Mouse (Mus musculus) G1E (cell line): ENCODE results near the gene Cnot6.

Experiments
- CTCF ChIP-seq: IDR thresholded peaks from 2 replicates; pipeline ENCODE4 v1.5.1; 2012; ENCODE audit warnings: low read depth, low read length, inconsistent platforms, mixed read lengths
- GATA1 ChIP-seq: IDR thresholded peaks from 2 replicates; pipeline ENCODE4 v1.6.1; 2012; ENCODE audit warnings: borderline replicate concordance, low read length, inconsistent platforms, mixed read lengths

DNA sequence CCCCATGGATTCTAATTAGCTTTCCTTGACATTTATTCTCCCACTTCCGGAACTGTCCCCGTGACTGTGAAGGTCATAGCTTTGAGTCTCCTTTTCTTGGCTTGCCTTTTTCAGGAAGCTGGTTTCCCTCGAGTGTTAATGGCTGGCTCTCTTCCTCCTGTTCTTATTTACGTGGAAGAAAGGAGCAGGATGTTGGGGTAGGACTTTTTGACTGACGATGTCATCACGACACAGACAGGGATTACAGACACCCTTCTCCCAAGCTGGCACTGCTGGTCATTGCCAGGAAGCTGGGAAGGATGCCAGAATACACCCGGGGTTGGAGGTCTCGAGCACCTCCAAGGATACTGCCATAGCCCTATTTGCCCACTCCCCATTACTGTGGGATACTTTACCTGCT, 14.3 kb upstream of the Cnot6 start:
- TF ChIP-seq CTCF, result no peak
- TF ChIP-seq GATA1, result no peak
